Mouse (Mus musculus): ENCODE measurements around the gene Adgrl2.

Adgrl2 gene

GRCm38 (mm10) chr3:148885980-148886668, 104.2 kb downstream of the Adgrl2 start:
- DNase-seq (ENCODE audit: low spot score in 2 of 2) = no peak

- no peak for DNase-seq (ENCODE audit: low spot score in 2 of 2)
Observed at GRCm38 (mm10) chr3:148885184-148885583, 105.2 kb downstream of the Adgrl2 start.

- DNase-seq (ENCODE audit: low spot score in 2 of 2) = no peak
Observed at GRCm38 (mm10) chr3:148881431-148881830, 108.9 kb downstream of the Adgrl2 start.

GRCm38 (mm10) chr3:148872563-148872962, 117.8 kb downstream of the Adgrl2 start:
- DNase-seq (ENCODE audit: low spot score in 2 of 2) = no peak

- no peak for DNase-seq (ENCODE audit: low spot score in 2 of 2)
Observed at GRCm38 (mm10) chr3:148871792-148872464, 118.4 kb downstream of the Adgrl2 start.

GRCm38 (mm10) chr3:148867618-148868017, 122.7 kb downstream of the Adgrl2 start:
- no peak for DNase-seq (ENCODE audit: low spot score in 2 of 2)

GRCm38 (mm10) chr3:148866633-148867032, 123.7 kb downstream of the Adgrl2 start:
- DNase-seq (ENCODE audit: low spot score in 2 of 2) = no peak

GRCm38 (mm10) chr3:148866053-148866452, 124.3 kb downstream of the Adgrl2 start:
- DNase-seq (ENCODE audit: low spot score in 2 of 2) = no peak

GRCm38 (mm10) chr3:148865234-148865633, 125.1 kb downstream of the Adgrl2 start:
- DNase-seq (ENCODE audit: low spot score in 2 of 2) = no peak

- DNase-seq (ENCODE audit: low spot score in 2 of 2) = peak in 1 of 2 experiments; percentile 49
Observed at GRCm38 (mm10) chr3:148861860-148862259, 128.5 kb downstream of the Adgrl2 start.

- no peak for DNase-seq (ENCODE audit: low spot score in 2 of 2)
Observed at GRCm38 (mm10) chr3:148854306-148854910, 135.9 kb downstream of the Adgrl2 start.

GRCm38 (mm10) chr3:148853372-148853771, 137.0 kb downstream of the Adgrl2 start:
- DNase-seq (ENCODE audit: low spot score in 2 of 2) = no peak

GRCm38 (mm10) chr3:148852556-148852955, 137.8 kb downstream of the Adgrl2 start:
- no peak for DNase-seq (ENCODE audit: low spot score in 2 of 2)

- DNase-seq (ENCODE audit: low spot score in 2 of 2) = no peak
Observed at GRCm38 (mm10) chr3:148850821-148851220, 139.5 kb downstream of the Adgrl2 start.

- DNase-seq (ENCODE audit: low spot score in 2 of 2) = no peak
Observed at GRCm38 (mm10) chr3:148848366-148848765, 142.0 kb downstream of the Adgrl2 start.

- no peak for DNase-seq (ENCODE audit: low spot score in 2 of 2)
Observed at GRCm38 (mm10) chr3:148844182-148844581, 146.2 kb downstream of the Adgrl2 start.

GRCm38 (mm10) chr3:148842533-148842932, 147.8 kb downstream of the Adgrl2 start:
- peak; percentile 48 to 53 for DNase-seq (ENCODE audit: low spot score in 2 of 2)

- DNase-seq (ENCODE audit: low spot score in 2 of 2) = no peak
Observed at GRCm38 (mm10) chr3:148838835-148839296, 151.5 kb downstream of the Adgrl2 start.

- DNase-seq (ENCODE audit: low spot score in 2 of 2) = no peak
Observed at GRCm38 (mm10) chr3:148838095-148838834, 152.1 kb downstream of the Adgrl2 start.

- no peak for DNase-seq (ENCODE audit: low spot score in 2 of 2)
Observed at GRCm38 (mm10) chr3:148835136-148835535, 155.2 kb downstream of the Adgrl2 start.

- DNase-seq (ENCODE audit: low spot score in 2 of 2) = no peak
Observed at GRCm38 (mm10) chr3:148833070-148833769, 157.1 kb downstream of the Adgrl2 start.

Data from right cerebral cortex, adult 2 months (tissue).